Mouse (Mus musculus): ENCODE results near the gene Pml. TPM values are rescaled to one million over a fixed set of nuclear protein-coding genes. Genes with fewer than 3 reads are reported as not detected.
"Not testable (repeated sequence)": the region's sequence is repeated elsewhere in the genome, so short reads cannot be mapped to it uniquely, and the experiment has no call there.

Pml gene
- polyA plus RNA-seq, 1 experiment from 2014 or later = 16.0 TPM

- no peak for ATAC-seq (ENCODE audit: insufficient number of reproducible peaks, insufficient read depth, low FRiP score, low TSS enrichment)
- peaks cover 16% of the 10 kb centered on the region for H3K4me1 ChIP-seq
- no peaks in the 10 kb centered on the region for H3K36me3 ChIP-seq
- 64% methylated on average over 5 of the region's 5 CpGs for WGBS
- H3K9ac ChIP-seq = no peak overlapping the region
- no peak overlapping the region for H3K27ac ChIP-seq
- no peaks in the 10 kb centered on the region for H3K27me3 ChIP-seq
- H3K4me2 ChIP-seq (replicated peaks) = no peak overlapping the region
- H3K4me3 ChIP-seq = no peak overlapping the region
- H3K9me3 ChIP-seq = no peaks in the 10 kb centered on the region
These were observed 30.2 kb upstream of the Pml start for GRCm38 (mm10) chr9:58279780-58280179.

- Histone ChIP-seq H3K9me3 (no peaks in the 10 kb centered on the region), H3K27ac (no peak overlapping the region), H3K36me3 (no peaks in the 10 kb centered on the region), H3K27me3 (no peaks in the 10 kb centered on the region), H3K4me2 (replicated peaks) (no peak overlapping the region), H3K4me3 (no peak overlapping the region), H3K4me1 (peaks cover 22% of the 10 kb centered on the region), H3K9ac (no peak overlapping the region)
- 42% methylated on average over 4 of the region's 4 CpGs for WGBS
- ATAC-seq (ENCODE audit: insufficient number of reproducible peaks, insufficient read depth, low FRiP score, low TSS enrichment) = no peak
These were observed 29.5 kb upstream of the Pml start for GRCm38 (mm10) chr9:58278821-58279723.

- peaks cover 25% of the 10 kb centered on the region for H3K4me1 ChIP-seq
- no peaks in the 10 kb centered on the region for H3K27me3 ChIP-seq
- H3K4me3 ChIP-seq = no peak overlapping the region
- ATAC-seq (ENCODE audit: insufficient number of reproducible peaks, insufficient read depth, low FRiP score, low TSS enrichment) = no peak
- H3K9ac ChIP-seq = no peak overlapping the region
- H3K9me3 ChIP-seq = no peaks in the 10 kb centered on the region
- H3K27ac ChIP-seq = no peak overlapping the region
- H3K4me2 ChIP-seq (replicated peaks) = no peak overlapping the region
- WGBS = 91% methylated on average over 4 of the region's 4 CpGs
- H3K36me3 ChIP-seq = no peaks in the 10 kb centered on the region
These were observed 28.7 kb upstream of the Pml start for GRCm38 (mm10) chr9:58278313-58278712.

GRCm38 (mm10) chr9:58276346-58276745 is 26.8 kb upstream of the Pml start:
- 58% methylated on average over 5 of the region's 5 CpGs for WGBS

GRCm38 (mm10) chr9:58275797-58276196 is 26.2 kb upstream of the Pml start:
- peaks cover 25% of the 10 kb centered on the region for H3K4me1 ChIP-seq
- H3K27ac ChIP-seq = peak overlapping the region; percentile 88
- no peaks in the 10 kb centered on the region for H3K27me3 ChIP-seq
- H3K9ac ChIP-seq = no peak overlapping the region
- peak overlapping the region; percentile 14; the same call in 1 of the 2 replicates for H3K4me2 ChIP-seq (replicated peaks)
- H3K36me3 ChIP-seq = no peaks in the 10 kb centered on the region
- H3K9me3 ChIP-seq = no peaks in the 10 kb centered on the region
- no peak overlapping the region for H3K4me3 ChIP-seq
- no peak for ATAC-seq (ENCODE audit: insufficient number of reproducible peaks, insufficient read depth, low FRiP score, low TSS enrichment)
- 72% methylated on average over 3 of the region's 3 CpGs for WGBS

More at GRCm38 (mm10) chr9:58276346-58276745, 26.8 kb upstream of the Pml start:
- H3K27ac ChIP-seq = no peak overlapping the region
- ATAC-seq (ENCODE audit: insufficient number of reproducible peaks, insufficient read depth, low FRiP score, low TSS enrichment) = no peak
- H3K4me1 ChIP-seq = peaks cover 25% of the 10 kb centered on the region
- H3K36me3 ChIP-seq = no peaks in the 10 kb centered on the region
- H3K9ac ChIP-seq = no peak overlapping the region
- H3K27me3 ChIP-seq = no peaks in the 10 kb centered on the region
- no peaks in the 10 kb centered on the region for H3K9me3 ChIP-seq
- H3K4me3 ChIP-seq = no peak overlapping the region
- H3K4me2 ChIP-seq (replicated peaks) = no peak overlapping the region

- H3K27ac ChIP-seq = peak overlapping the region; percentile 88
- no peaks in the 10 kb centered on the region for H3K36me3 ChIP-seq
- no peak overlapping the region; the same call in 1 of the 2 replicates for H3K9ac ChIP-seq
- no peaks in the 10 kb centered on the region for H3K27me3 ChIP-seq
- peaks cover 21% of the 10 kb centered on the region for H3K4me1 ChIP-seq
- H3K9me3 ChIP-seq = no peaks in the 10 kb centered on the region
- H3K4me2 ChIP-seq (replicated peaks) = peak overlapping the region; percentile 14; the same call in 1 of the 2 replicates
- ATAC-seq (ENCODE audit: insufficient number of reproducible peaks, insufficient read depth, low FRiP score, low TSS enrichment) = peak; percentile 83; the same call in 1 of the 2 replicates
- 9% methylated on average over 8 of the region's 8 CpGs for WGBS
- no peak overlapping the region for H3K4me3 ChIP-seq
These were observed 25.7 kb upstream of the Pml start for GRCm38 (mm10) chr9:58275115-58275774.

GRCm38 (mm10) chr9:58274626-58275025 is 25.0 kb upstream of the Pml start:
- WGBS = 42% methylated on average over 3 of the region's 3 CpGs
- no peak overlapping the region for H3K4me2 ChIP-seq (replicated peaks)

GRCm38 (mm10) chr9:58274101-58274604 is 24.6 kb upstream of the Pml start:
- H3K4me1 ChIP-seq = peaks cover 20% of the 10 kb centered on the region
- H3K4me2 ChIP-seq (replicated peaks) = no peak overlapping the region
- no peaks in the 10 kb centered on the region for H3K9me3 ChIP-seq
- 69% methylated on average over 7 of the region's 7 CpGs for WGBS
- no peak overlapping the region for H3K4me3 ChIP-seq
- no peak overlapping the region for H3K9ac ChIP-seq
- H3K27ac ChIP-seq = peak overlapping the region; percentile 88; the same call in 1 of the 2 replicates
- H3K27me3 ChIP-seq = no peaks in the 10 kb centered on the region
- no peaks in the 10 kb centered on the region for H3K36me3 ChIP-seq
- no peak for ATAC-seq (ENCODE audit: insufficient number of reproducible peaks, insufficient read depth, low FRiP score, low TSS enrichment)

More at GRCm38 (mm10) chr9:58274626-58275025, 25.0 kb upstream of the Pml start:
- Histone ChIP-seq H3K27ac (peak overlapping the region; percentile 88; the same call in 1 of the 2 replicates), H3K4me1 (peaks cover 20% of the 10 kb centered on the region), H3K9me3 (no peaks in the 10 kb centered on the region), H3K27me3 (no peaks in the 10 kb centered on the region), H3K36me3 (no peaks in the 10 kb centered on the region), H3K9ac (no peak overlapping the region), H3K4me3 (no peak overlapping the region)
- ATAC-seq (ENCODE audit: insufficient number of reproducible peaks, insufficient read depth, low FRiP score, low TSS enrichment) = no peak

GRCm38 (mm10) chr9:58272855-58273254 is 23.3 kb upstream of the Pml start:
- Histone ChIP-seq H3K9me3 (no peaks in the 10 kb centered on the region), H3K27me3 (no peaks in the 10 kb centered on the region), H3K9ac (no peak overlapping the region), H3K27ac (no peak overlapping the region), H3K4me2 (replicated peaks) (no peak overlapping the region), H3K4me3 (no peak overlapping the region), H3K4me1 (peaks cover 20% of the 10 kb centered on the region), H3K36me3 (no peaks in the 10 kb centered on the region)
- no peak for ATAC-seq (ENCODE audit: insufficient number of reproducible peaks, insufficient read depth, low FRiP score, low TSS enrichment)
- WGBS = 73% methylated on average over 9 of the region's 9 CpGs

- H3K9ac ChIP-seq = no peak overlapping the region
- WGBS = 54% methylated on average over 2 of the region's 2 CpGs
- no peak for ATAC-seq (ENCODE audit: insufficient number of reproducible peaks, insufficient read depth, low FRiP score, low TSS enrichment)
- H3K4me1 ChIP-seq = peaks cover 20% of the 10 kb centered on the region
- no peaks in the 10 kb centered on the region for H3K27me3 ChIP-seq
- no peak overlapping the region for H3K4me2 ChIP-seq (replicated peaks)
- H3K36me3 ChIP-seq = no peaks in the 10 kb centered on the region
- no peak overlapping the region for H3K27ac ChIP-seq
- no peaks in the 10 kb centered on the region for H3K9me3 ChIP-seq
- H3K4me3 ChIP-seq = no peak overlapping the region
These were observed 22.5 kb upstream of the Pml start for GRCm38 (mm10) chr9:58272068-58272541.

- not testable (repeated sequence) for H3K27me3 ChIP-seq; H3K4me2 ChIP-seq (replicated peaks)
- 92% methylated on average over 9 of the region's 9 CpGs for WGBS
These were observed 22.0 kb upstream of the Pml start for GRCm38 (mm10) chr9:58271551-58271950.

More at GRCm38 (mm10) chr9:58271551-58271950, 22.0 kb upstream of the Pml start:
- H3K27ac ChIP-seq; H3K4me3 ChIP-seq; H3K36me3 ChIP-seq; ATAC-seq (ENCODE audit: insufficient number of reproducible peaks, insufficient read depth, low FRiP score, low TSS enrichment); H3K9ac ChIP-seq; H3K9me3 ChIP-seq: not testable (repeated sequence)
- H3K4me1 ChIP-seq = peaks cover 25% of the 10 kb centered on the region

Measured in embryonic facial prominence, embryonic 12.5 days (tissue).